Mouse (Mus musculus) gastrocnemius, postnatal 25 days (tissue): ENCODE data around the gene Rhox13. TPM values are rescaled to one million over a fixed set of nuclear protein-coding genes. Genes with fewer than 3 reads are reported as not detected.

Experiments used
- DNase-seq: peaks from one replicate; pipeline ENCODE4 v3.0.0; 2022
- long read RNA-seq, 2 experiments: library from polyadenylated mRNA; stranded (forward); transcript quantifications; one replicate each; pipeline ENCODE4 v2.0.0; 2021
- total RNA-seq, 2 experiments: library from RNA; stranded (reverse); gene quantifications; 1 replicate in 1 of 2; 2 replicates in 1 of 2; pipeline ENCODE4 v1.2.3; 2021

Gene Rhox13
- total RNA-seq = not detected
- long read RNA-seq, experiment 1 = 0 reads
- long read RNA-seq, experiment 2 = 0 reads

- DNase-seq = no peak
Measured at GRCm38 (mm10) chrX:38120982-38121381, at the start of gene Rhox13. Gene Rhox13 (plus strand): TSS chrX:38121219.

GRCm38 (mm10) chrX:38084226-38084625, 36.8 kb upstream of the Rhox13 start:
- DNase-seq = no peak

- DNase-seq = no peak
Measured at GRCm38 (mm10) chrX:38085041-38085440, 36.0 kb upstream of the Rhox13 start, which contains the start of gene Rhox11. Gene Rhox11 (minus strand): TSS chrX:38085141.

- DNase-seq = no peak
Measured at GRCm38 (mm10) chrX:38110807-38111206, 10.2 kb upstream of the Rhox13 start, which contains the start of gene Rhox12. Gene Rhox12 (minus strand): TSS chrX:38110907.

GRCm38 (mm10) chrX:38121478-38121877, 459 bp downstream of the Rhox13 start:
- DNase-seq = no peak

- no peak for DNase-seq
Measured at GRCm38 (mm10) chrX:38159097-38159496, 38.1 kb downstream of the Rhox13 start.

GRCm38 (mm10) chrX:38165315-38165714, 44.3 kb downstream of the Rhox13 start:
- DNase-seq = no peak

- DNase-seq = no peak
Measured at GRCm38 (mm10) chrX:38166064-38166463, 45.0 kb downstream of the Rhox13 start.

GRCm38 (mm10) chrX:38166592-38166991, 45.6 kb downstream of the Rhox13 start:
- DNase-seq = no peak

Other genes starting within 250 kb of the Rhox13 start
- gene Rhox8, start 242.3 kb upstream of the Rhox13 start, total RNA-seq = not detected
- gene Rhox7b, start 224.0 kb upstream of the Rhox13 start, total RNA-seq = not detected
- not detected for gene Rhox9, start 219.4 kb upstream of the Rhox13 start, total RNA-seq
- not detected for gene Btg1-ps1, start 102.4 kb upstream of the Rhox13 start, total RNA-seq
- gene Btg1-ps2, start 78.1 kb upstream of the Rhox13 start, total RNA-seq = not detected
- gene Rhox10, start 54.7 kb upstream of the Rhox13 start, total RNA-seq = not detected
- gene Rhox11, start 36.1 kb upstream of the Rhox13 start, total RNA-seq = not detected
- gene Rhox12, start 10.3 kb upstream of the Rhox13 start, total RNA-seq = not detected
- 1 to 10 TPM; 6.1 to 6.2 TPM for gene Zbtb33, start 68.6 kb downstream of the Rhox13 start, total RNA-seq
- gene Tmem255a, start 131.2 kb downstream of the Rhox13 start, total RNA-seq = under 1 TPM; 0.49 to 0.75 TPM
- 10 to 100 TPM in 1 of 2 experiments, 1 to 10 TPM in 1; 7.3 to 10.9 TPM for gene Atp1b4, start 195.0 kb downstream of the Rhox13 start, total RNA-seq